ENCODE assay signal across 11 mouse cellular contexts in the genomic region with DNA sequence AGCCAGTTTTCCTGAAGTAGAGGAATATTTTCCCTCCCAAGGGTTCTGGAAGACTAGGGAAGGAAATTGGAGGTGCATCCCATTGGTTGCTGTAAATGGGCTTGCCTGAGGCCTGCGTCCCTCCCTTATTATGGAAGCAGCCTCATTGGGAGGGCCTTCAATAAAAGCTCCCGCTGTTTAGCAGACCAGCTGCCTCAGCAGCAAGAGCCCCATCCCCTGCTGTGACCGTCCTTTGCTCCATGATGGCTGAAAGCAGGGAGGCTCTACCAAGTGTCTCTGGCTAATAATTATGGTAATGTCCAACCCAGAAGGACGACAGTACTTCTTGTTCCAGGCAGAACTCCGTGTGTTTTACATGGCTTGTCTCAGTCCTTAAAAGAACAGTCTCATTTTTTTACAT. TPM values are rescaled to one million over a fixed set of nuclear protein-coding genes. Genes with fewer than 3 reads are reported as not detected.
DNase-seq lines count a peak whose midpoint lies in the region; ATAC-seq and TF ChIP-seq lines count a peak whose summit lies in the region.
"Had no signal": no experiment of that assay in that cellular context is flagged by ENCODE, and none has a peak within 500 bp of the region (broad histone marks: within the 10 kb centered on the region; RNA-seq: fewer than 3 reads in every experiment).

No protein-coding gene starts in this region.

- peaks cover 13% of the 10 kb centered on the region for H3K4me1 ChIP-seq in midbrain, embryonic 10.5 days
- no peaks in the 10 kb centered on the region for H3K4me1 ChIP-seq in midbrain, embryonic 16.5 days (ENCODE audit: control insufficient read depth, insufficient read depth, low read length)
- H3K4me1 ChIP-seq in hindbrain, postnatal 0 days (ENCODE audit: insufficient read depth, low read length): peaks cover 7% of the 10 kb centered on the region; the same call in 1 of the 2 replicates

- no peaks in the 10 kb centered on the region for H3K27me3 ChIP-seq in midbrain, embryonic 10.5 days (ENCODE audit: low read depth, poor library complexity, severe bottlenecking)
- no peaks in the 10 kb centered on the region for H3K27me3 ChIP-seq in midbrain, embryonic 16.5 days (ENCODE audit: control insufficient read depth, insufficient read depth, low read depth, low read length)
- H3K27me3 ChIP-seq in hindbrain, postnatal 0 days (ENCODE audit: insufficient read depth, low read length): no peaks in the 10 kb centered on the region
- H3K27me3 ChIP-seq: limb, embryonic 12.5 days had no signal

- H3K9me3 ChIP-seq in midbrain, embryonic 10.5 days (replicated peaks): no peaks in the 10 kb centered on the region
- H3K9me3 ChIP-seq in midbrain, embryonic 16.5 days (replicated peaks; ENCODE audit: control insufficient read depth, low read length, poor library complexity, severe bottlenecking): no peaks in the 10 kb centered on the region
- no peaks in the 10 kb centered on the region for H3K9me3 ChIP-seq in hindbrain, postnatal 0 days (ENCODE audit: low read length)
- H3K9me3 ChIP-seq: limb, embryonic 12.5 days had no signal

- TF ChIP-seq CTCF in hindbrain, postnatal 0 days (IDR thresholded peaks at IDR 0.05; ENCODE audit: low read depth): no peak
- TF ChIP-seq CTCF in layer of hippocampus, adult 2 months (conservative IDR thresholded peaks at IDR 0.05): no peak

- no peak overlapping the region for H3K9ac ChIP-seq in midbrain, embryonic 16.5 days (ENCODE audit: low read depth, low read length)
- no peak overlapping the region for H3K9ac ChIP-seq in hindbrain, postnatal 0 days (replicated peaks; ENCODE audit: low read length)
- H3K9ac ChIP-seq: limb, embryonic 12.5 days had no signal

- DNase-seq in midbrain, embryonic 10.5 days (ENCODE audit: low spot score): no peak
- peak; percentile 27 for DNase-seq in embryo, embryonic 11 days
- DNase-seq in hindbrain, postnatal 0 days (ENCODE audit: low spot score): peak; percentile 48
- peak; percentile 55 for DNase-seq in retina, embryonic 14.5 days (ENCODE audit: low spot score)
- DNase-seq in urinary bladder, postnatal 10 days (ENCODE audit: low spot score): no peak
- DNase-seq in layer of hippocampus, adult 2 months (ENCODE audit: low spot score in 2 of 2): no peak
- DNase-seq in heart, postnatal 10 days: no peak
- DNase-seq: adrenal gland, adult 2 months had no signal

- 15% methylated on average over 5 of the region's 5 CpGs for WGBS in midbrain, embryonic 10.5 days
- 11% methylated on average over 5 of the region's 5 CpGs for WGBS in midbrain, embryonic 16.5 days
- 17% methylated on average over 5 of the region's 5 CpGs for WGBS in hindbrain, postnatal 0 days

- no peak for ATAC-seq in midbrain, embryonic 16.5 days
- 0 out of 2 replicates have a peak, but pooled peaks have one; percentile 35 for ATAC-seq in hindbrain, postnatal 0 days
- ATAC-seq: lung, postnatal 0 days had no signal

- H3K4me2 ChIP-seq in midbrain, embryonic 16.5 days (ENCODE audit: low read length): no peak overlapping the region
- no peak overlapping the region for H3K4me2 ChIP-seq in hindbrain, postnatal 0 days (ENCODE audit: low read depth, low read length)
- H3K4me2 ChIP-seq: limb, embryonic 12.5 days had no signal

- H3K27ac ChIP-seq in midbrain, embryonic 10.5 days (replicated peaks): peak overlapping the region; percentile 46; the same call in 1 of the 2 replicates
- no peak overlapping the region for H3K27ac ChIP-seq in midbrain, embryonic 16.5 days (ENCODE audit: low read length)
- H3K27ac ChIP-seq in hindbrain, postnatal 0 days: no peak overlapping the region
- H3K27ac ChIP-seq in layer of hippocampus, adult 2 months: no peak overlapping the region
- H3K27ac ChIP-seq: limb, embryonic 12.5 days had no signal

- H3K4me3 ChIP-seq in midbrain, embryonic 10.5 days: no peak overlapping the region
- no peak overlapping the region for H3K4me3 ChIP-seq in midbrain, embryonic 16.5 days (ENCODE audit: low read depth, low read length)
- no peak overlapping the region for H3K4me3 ChIP-seq in hindbrain, postnatal 0 days (ENCODE audit: low read length)
- H3K4me3 ChIP-seq in layer of hippocampus, adult 2 months: no peak overlapping the region
- H3K4me3 ChIP-seq: limb, embryonic 12.5 days had no signal

- intact Hi-C loops in heart, postnatal 10 days (cut with DNase I): no loop called here

- no peaks in the 10 kb centered on the region for H3K36me3 ChIP-seq in midbrain, embryonic 10.5 days
- H3K36me3 ChIP-seq in midbrain, embryonic 16.5 days (ENCODE audit: control insufficient read depth, insufficient read depth, low read length): no peaks in the 10 kb centered on the region
- no peaks in the 10 kb centered on the region for H3K36me3 ChIP-seq in hindbrain, postnatal 0 days (ENCODE audit: insufficient read depth, low read length)
- H3K36me3 ChIP-seq: limb, embryonic 12.5 days had no signal

RNA-seq across cellular contexts. Expression of a gene that starts 42.1 kb away (rescaled TPM):
- polyA plus RNA-seq in midbrain, embryonic 10.5 days (2016; fragmentation: Nextera tagmentation; extraction: Ambion mirVana): 30.5 and 38.9 TPM in 2 replicates
- polyA plus RNA-seq in midbrain, embryonic 16.5 days (2015; fragmentation: Nextera tagmentation; extraction: Ambion mirVana): 33.6 and 46.5 TPM in 2 replicates
- 18.7 and 18.9 TPM in 2 replicates for total RNA-seq in hindbrain, postnatal 0 days (2014; rRNA removed)
- 28.6 and 29.7 TPM in 2 replicates for polyA plus RNA-seq in hindbrain, postnatal 0 days (2015; fragmentation: Nextera tagmentation; extraction: Ambion mirVana)
- 10 to 100 TPM; 42.6 to 58.0 TPM for total RNA-seq in layer of hippocampus, adult 2 months (2021)
- total RNA-seq in heart, postnatal 10 days (2021): 10 to 100 TPM; 55.0 to 81.0 TPM

Comparison
In these comparisons a context has a peak if more than half of its experiments do, and no peak if none do; other contexts are left out.
1. DNase-seq: peak in embryo, embryonic 11 days (single experiment), hindbrain, postnatal 0 days (single experiment) and retina, embryonic 14.5 days (single experiment); none in midbrain, embryonic 10.5 days (single experiment), urinary bladder, postnatal 10 days (single experiment), layer of hippocampus, adult 2 months (0 of 2) and heart, postnatal 10 days (0 of 2).